Comparison of ENCODE assay signal across 21 mouse cellular contexts in the genomic region with DNA sequence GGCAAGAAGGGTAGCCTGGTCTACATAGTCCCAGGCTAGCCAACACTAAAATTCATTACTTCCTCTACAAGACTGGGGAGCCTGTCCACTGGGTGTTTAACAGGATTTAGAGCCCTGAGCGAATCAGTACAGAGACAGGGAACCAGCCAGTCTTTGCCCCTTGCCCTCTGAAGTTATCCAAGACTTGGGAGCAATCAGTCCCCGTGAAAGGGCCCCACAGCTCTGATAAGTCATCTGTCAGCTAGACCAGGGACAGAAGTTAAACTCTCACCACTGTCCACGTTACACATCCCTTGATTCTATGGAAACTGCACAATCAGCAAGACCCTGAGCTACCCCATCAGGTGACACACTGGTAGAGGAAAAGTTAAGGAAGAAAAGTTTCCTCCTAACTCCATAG. TPM values are rescaled to one million over a fixed set of nuclear protein-coding genes. Genes with fewer than 3 reads are reported as not detected.
"Had no signal": no experiment of that assay in that cellular context is flagged by ENCODE, and none has a peak within 500 bp of the region (broad histone marks: within the 10 kb centered on the region; RNA-seq: fewer than 3 reads in every experiment).

No protein-coding gene starts in this region.

- H3K4me1 ChIP-seq: lung, embryonic 15.5 days; midbrain, embryonic 13.5 days; midbrain, embryonic 15.5 days; neural tube, embryonic 13.5 days; neural tube, embryonic 15.5 days had no signal

- H3K36me3 ChIP-seq: lung, embryonic 15.5 days; midbrain, embryonic 15.5 days; neural tube, embryonic 15.5 days had no signal

- H3K27me3 ChIP-seq: lung, embryonic 15.5 days; midbrain, embryonic 13.5 days; midbrain, embryonic 15.5 days; neural tube, embryonic 13.5 days; neural tube, embryonic 15.5 days had no signal

- H3K9ac ChIP-seq: liver, embryonic 14.5 days; lung, embryonic 15.5 days; midbrain, embryonic 13.5 days; midbrain, embryonic 15.5 days; neural tube, embryonic 13.5 days; neural tube, embryonic 15.5 days had no signal

- H3K27ac ChIP-seq: liver, embryonic 14.5 days; lung, embryonic 15.5 days; midbrain, embryonic 13.5 days; midbrain, embryonic 15.5 days; neural tube, embryonic 13.5 days; neural tube, embryonic 15.5 days had no signal

- ATAC-seq: lung, postnatal 0 days; midbrain, embryonic 13.5 days; midbrain, embryonic 15.5 days had no signal

- H3K4me3 ChIP-seq: lung, embryonic 15.5 days; midbrain, embryonic 13.5 days; midbrain, embryonic 15.5 days; neural tube, embryonic 13.5 days; neural tube, embryonic 15.5 days had no signal

- DNase-seq: lung, adult 2 months; lung, postnatal 14 days; lung, postnatal 4 days; retina, postnatal 1 day; right cerebral cortex, adult 18-20 months; right cerebral cortex, postnatal 25 days; right cerebral cortex, postnatal 4 days; spleen, adult 18-20 months; thymus, adult 18-20 months; thymus, postnatal 14 days; thymus, postnatal 36 days had no signal

- H3K4me2 ChIP-seq: lung, embryonic 15.5 days; midbrain, embryonic 11.5 days; midbrain, embryonic 13.5 days; midbrain, embryonic 15.5 days; neural tube, embryonic 13.5 days; neural tube, embryonic 15.5 days had no signal

- H3K9me3 ChIP-seq: lung, embryonic 15.5 days; midbrain, embryonic 13.5 days; midbrain, embryonic 15.5 days; neural tube, embryonic 13.5 days; neural tube, embryonic 15.5 days had no signal

RNA-seq across cellular contexts. Expression of a gene that starts 23.5 kb away (rescaled TPM):
- polyA plus RNA-seq: liver, embryonic 16.5 days; midbrain, embryonic 13.5 days; midbrain, embryonic 15.5 days; stomach, embryonic 16.5 days had no signal
